Mouse (Mus musculus): ENCODE measurements around the gene Smc2.

GRCm38 (mm10) chr4:52517580-52517979 lies 78.5 kb downstream of the Smc2 start:
- no peak for TF ChIP-seq POLR2A (IDR thresholded peaks at IDR 0.05; ENCODE audit: low read depth, low read length)
- no peak for TF ChIP-seq CTCF (IDR thresholded peaks at IDR 0.05; ENCODE audit: extremely low read depth, insufficient read depth, insufficient read length, insufficient replicate concordance)
